Mouse (Mus musculus): ENCODE data around the gene Cdc14b.

The Cdc14b gene

GRCm38 (mm10) chr13:64237000-64237680 is 38.0 kb downstream of the Cdc14b start:
- DNase-seq (ENCODE audit: low spot score) = no peak

GRCm38 (mm10) chr13:64235777-64236176 is 39.3 kb downstream of the Cdc14b start:
- no peak for DNase-seq (ENCODE audit: low spot score)

- peak; percentile 54 for DNase-seq (ENCODE audit: low spot score)
These were observed 39.9 kb downstream of the Cdc14b start for GRCm38 (mm10) chr13:64235062-64235715.

GRCm38 (mm10) chr13:64233139-64233538 is 42.0 kb downstream of the Cdc14b start:
- DNase-seq (ENCODE audit: low spot score) = no peak

- DNase-seq (ENCODE audit: low spot score) = no peak
These were observed 48.4 kb downstream of the Cdc14b start for GRCm38 (mm10) chr13:64226725-64227124.

GRCm38 (mm10) chr13:64225738-64226137 is 49.4 kb downstream of the Cdc14b start:
- no peak for DNase-seq (ENCODE audit: low spot score)

GRCm38 (mm10) chr13:64214891-64215290 is 60.2 kb downstream of the Cdc14b start:
- DNase-seq (ENCODE audit: low spot score) = no peak

GRCm38 (mm10) chr13:64211995-64212603 is 63.0 kb downstream of the Cdc14b start:
- DNase-seq (ENCODE audit: low spot score) = no peak

GRCm38 (mm10) chr13:64208146-64208545 is 66.9 kb downstream of the Cdc14b start:
- DNase-seq (ENCODE audit: low spot score) = no peak

- DNase-seq (ENCODE audit: low spot score) = peak; percentile 75
These were observed 69.9 kb downstream of the Cdc14b start for GRCm38 (mm10) chr13:64205186-64205585.

GRCm38 (mm10) chr13:64204726-64205125 is 70.4 kb downstream of the Cdc14b start:
- peak; percentile 26 for DNase-seq (ENCODE audit: low spot score)

- no peak for DNase-seq (ENCODE audit: low spot score)
These were observed 74.2 kb downstream of the Cdc14b start for GRCm38 (mm10) chr13:64200911-64201310.

GRCm38 (mm10) chr13:64198310-64198709 is 76.8 kb downstream of the Cdc14b start:
- DNase-seq (ENCODE audit: low spot score) = no peak

- DNase-seq (ENCODE audit: low spot score) = no peak
These were observed 77.2 kb downstream of the Cdc14b start for GRCm38 (mm10) chr13:64197899-64198298.

- DNase-seq (ENCODE audit: low spot score) = no peak
These were observed 88.0 kb downstream of the Cdc14b start for GRCm38 (mm10) chr13:64187065-64187464.

GRCm38 (mm10) chr13:64186516-64186915 is 88.6 kb downstream of the Cdc14b start:
- no peak for DNase-seq (ENCODE audit: low spot score)

GRCm38 (mm10) chr13:64185586-64185985 is 89.5 kb downstream of the Cdc14b start:
- no peak for DNase-seq (ENCODE audit: low spot score)

- no peak for DNase-seq (ENCODE audit: low spot score)
These were observed 89.9 kb downstream of the Cdc14b start for GRCm38 (mm10) chr13:64185176-64185575.

GRCm38 (mm10) chr13:64184361-64184760 is 90.7 kb downstream of the Cdc14b start:
- no peak for DNase-seq (ENCODE audit: low spot score)

GRCm38 (mm10) chr13:64183583-64183982 is 91.5 kb downstream of the Cdc14b start:
- no peak for DNase-seq (ENCODE audit: low spot score)

GRCm38 (mm10) chr13:64182091-64182490 is 93.0 kb downstream of the Cdc14b start:
- DNase-seq (ENCODE audit: low spot score) = no peak

GRCm38 (mm10) chr13:64180888-64181287 is 94.2 kb downstream of the Cdc14b start:
- DNase-seq (ENCODE audit: low spot score) = peak; percentile 79

GRCm38 (mm10) chr13:64180300-64180699 is 94.8 kb downstream of the Cdc14b start:
- DNase-seq (ENCODE audit: low spot score) = no peak

Data from embryo, embryonic 10.5 days (tissue).